Mouse (Mus musculus) stomach, embryonic 14.5 days (tissue): Measurements from ENCODE around the gene Kcnk2. TPM values are rescaled to one million over a fixed set of nuclear protein-coding genes. Genes with fewer than 3 reads are reported as not detected.

Experiments used
- ATAC-seq: fragments of 200-750 bp; cut with Nextera tagmentation; 2 replicates; pipeline ENCODE4 v1.8.0; 2017; ENCODE audit warnings: low read depth, moderate TSS enrichment; ENCODE audit not compliant: insufficient number of reproducible peaks, insufficient read depth, low FRiP score
- H3K27ac ChIP-seq: fragments of 300-500 bp; sonication (generic); 2 replicates; pipeline ENCODE4 v1.5.1; 2014; ENCODE audit warnings: mild to moderate bottlenecking, low read length, moderate library complexity, mixed read lengths
- H3K27me3 ChIP-seq: fragments of 300-500 bp; sonication (generic); 2 replicates; pipeline ENCODE4 v1.6.1; 2014; ENCODE audit warnings: low read length, control low read depth, mixed read lengths; ENCODE audit not compliant: control insufficient read depth, insufficient read depth
- H3K36me3 ChIP-seq: fragments of 300-500 bp; sonication (generic); 2 replicates; pipeline ENCODE4 v1.6.1; 2014; ENCODE audit warnings: mild to moderate bottlenecking, control low read depth, low read length, moderate library complexity, mixed read lengths; ENCODE audit not compliant: control insufficient read depth, insufficient read depth
- H3K4me1 ChIP-seq: fragments of 300-500 bp; sonication (generic); 2 replicates; pipeline ENCODE4 v1.6.1; 2014; ENCODE audit warnings: low read length, control low read depth, mixed read lengths; ENCODE audit not compliant: control insufficient read depth, insufficient read depth
- H3K4me2 ChIP-seq: fragments of 300-500 bp; sonication (generic); replicated peaks from 2 replicates; pipeline ENCODE4 v1.6.1; 2014; ENCODE audit warnings: low read depth, low read length, control low read depth
- H3K4me3 ChIP-seq: fragments of 300-500 bp; sonication (generic); 2 replicates; pipeline ENCODE4 v1.5.1; 2014; ENCODE audit warnings: low read depth, low read length, control low read depth
- H3K9ac ChIP-seq: fragments of 300-500 bp; sonication (generic); replicated peaks from 2 replicates; pipeline ENCODE4 v1.6.1; 2014; ENCODE audit warnings: low read depth, mild to moderate bottlenecking, control low read depth, low read length, moderate library complexity, mixed read lengths
- H3K9me3 ChIP-seq: fragments of 300-500 bp; sonication (generic); 2 replicates; pipeline ENCODE4 v1.6.1; 2016; ENCODE audit warnings: low read depth, low read length, control low read depth; ENCODE audit not compliant: control insufficient read depth
- WGBS: fragments of 180-500 bp; shearing (Covaris S2); extraction: QIAGEN DNeasy Blood & Tissue Kit; methylation state at CpG from one replicate; pipeline ENCODE4 v1.1.7; 2014; 5-methylcytosine and 5-hydroxymethylcytosine counted together
- polyA plus RNA-seq: library from polyadenylated mRNA; unstranded; fragments of >200 nt; fragmentation: Nextera tagmentation; extraction: Ambion mirVana; gene quantifications from 2 replicates; pipeline ENCODE4 v1.2.1, GENCODE M21; 2014

Kcnk2 gene
- polyA plus RNA-seq, 1 experiment from 2014 or later: 6.8 TPM

DNA sequence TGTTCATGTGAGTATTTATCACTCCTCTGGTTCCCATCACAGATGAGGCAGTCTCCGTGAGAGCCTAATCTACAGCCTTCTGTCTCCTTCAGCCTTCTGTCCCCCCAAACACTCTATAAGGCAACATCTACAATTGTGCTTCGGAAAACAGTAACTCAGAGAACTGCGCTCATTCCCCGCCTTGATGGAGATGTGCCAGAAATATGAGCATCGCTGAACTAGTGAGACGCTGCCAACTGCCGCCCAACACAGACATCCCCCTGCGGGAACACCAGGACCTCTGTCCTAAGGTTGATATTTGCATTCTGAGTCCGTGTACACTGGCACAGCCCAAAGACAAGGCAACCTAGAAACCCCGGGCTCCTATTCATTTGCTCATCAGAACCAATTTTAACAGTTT is 183.0 kb downstream of the Kcnk2 start:
- WGBS: 71% methylated on average over 10 of the region's 10 CpGs
- Histone ChIP-seq H3K4me1 (no peaks in the 10 kb centered on the region), H3K36me3 (no peaks in the 10 kb centered on the region), H3K9me3 (no peaks in the 10 kb centered on the region), H3K27me3 (no peaks in the 10 kb centered on the region), H3K4me3 (no peak overlapping the region), H3K9ac (no peak overlapping the region), H3K4me2 (no peak overlapping the region), H3K27ac (no peak overlapping the region)
- ATAC-seq: no peak

DNA sequence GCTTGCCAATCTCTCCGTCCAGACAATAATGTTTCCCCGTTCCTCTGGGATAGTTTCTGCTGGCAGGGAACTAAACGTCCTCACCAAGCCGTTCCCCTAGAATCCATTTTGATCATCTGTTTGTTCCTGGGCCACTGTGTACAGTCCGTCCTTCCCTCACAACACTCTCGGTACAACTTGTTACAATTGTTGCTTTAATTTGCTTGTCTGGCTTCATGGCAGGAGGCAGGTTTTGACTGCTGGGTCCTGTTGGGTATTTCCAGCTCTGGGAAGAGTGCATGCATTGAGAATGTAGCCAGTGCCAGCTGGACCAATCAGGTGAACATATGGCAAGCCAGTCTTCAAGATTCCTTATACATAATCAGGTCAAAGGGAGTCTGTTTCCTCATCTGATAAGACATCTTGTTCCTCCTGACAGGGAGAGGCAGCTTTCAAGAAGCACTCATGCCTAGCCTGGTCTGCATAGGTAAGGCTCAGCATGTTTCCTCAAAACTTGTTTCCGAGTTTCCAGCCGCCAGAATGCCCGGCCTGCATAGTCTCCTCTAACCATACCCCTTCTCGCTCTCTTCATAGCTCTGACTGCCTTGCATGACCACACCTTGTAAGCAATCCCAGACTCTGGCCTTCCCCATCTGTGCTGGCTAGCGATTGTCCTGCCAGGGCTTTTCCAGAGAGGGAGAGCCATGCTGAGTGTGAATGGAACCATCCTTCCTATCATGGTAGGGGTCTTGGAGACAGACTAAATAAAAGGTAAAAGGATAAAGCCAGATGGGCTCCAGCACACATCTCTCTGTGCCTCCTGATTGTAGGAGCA is 184.1 kb downstream of the Kcnk2 start:
- no peak overlapping the region for H3K27ac ChIP-seq
- 82% methylated on average over 11 of the region's 11 CpGs for WGBS
- H3K9me3 ChIP-seq: no peaks in the 10 kb centered on the region
- no peak overlapping the region for H3K9ac ChIP-seq
- H3K4me3 ChIP-seq: no peak overlapping the region
- no peak overlapping the region for H3K4me2 ChIP-seq
- H3K4me1 ChIP-seq: no peaks in the 10 kb centered on the region
- H3K27me3 ChIP-seq: no peaks in the 10 kb centered on the region
- no peaks in the 10 kb centered on the region for H3K36me3 ChIP-seq
- no peak for ATAC-seq

DNA sequence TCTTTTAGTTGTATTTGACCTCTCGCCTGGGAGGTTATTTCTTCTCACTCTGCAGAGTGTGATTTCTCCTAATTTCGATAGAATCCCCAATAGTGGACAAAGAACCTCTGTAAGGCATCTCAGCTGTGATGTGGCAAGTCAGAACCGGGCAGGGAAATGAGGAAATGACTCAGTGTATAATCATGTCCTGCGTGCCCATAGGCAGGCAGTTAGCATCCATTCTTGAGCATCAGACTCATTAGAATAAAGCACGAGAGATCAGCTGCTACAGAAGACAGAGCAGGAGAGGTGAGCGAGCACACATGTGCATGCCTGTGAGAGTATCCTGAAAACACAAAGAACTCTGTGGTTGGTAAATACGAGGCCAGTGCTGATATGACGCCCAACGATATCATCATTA is 186.9 kb downstream of the Kcnk2 start:
- Histone ChIP-seq H3K36me3 (no peaks in the 10 kb centered on the region), H3K4me3 (no peak overlapping the region), H3K4me1 (no peaks in the 10 kb centered on the region), H3K27me3 (no peaks in the 10 kb centered on the region), H3K9ac (no peak overlapping the region), H3K9me3 (no peaks in the 10 kb centered on the region), H3K4me2 (no peak overlapping the region), H3K27ac (no peak overlapping the region)
- 67% methylated on average over 9 of the region's 9 CpGs for WGBS
- ATAC-seq: no peak

DNA sequence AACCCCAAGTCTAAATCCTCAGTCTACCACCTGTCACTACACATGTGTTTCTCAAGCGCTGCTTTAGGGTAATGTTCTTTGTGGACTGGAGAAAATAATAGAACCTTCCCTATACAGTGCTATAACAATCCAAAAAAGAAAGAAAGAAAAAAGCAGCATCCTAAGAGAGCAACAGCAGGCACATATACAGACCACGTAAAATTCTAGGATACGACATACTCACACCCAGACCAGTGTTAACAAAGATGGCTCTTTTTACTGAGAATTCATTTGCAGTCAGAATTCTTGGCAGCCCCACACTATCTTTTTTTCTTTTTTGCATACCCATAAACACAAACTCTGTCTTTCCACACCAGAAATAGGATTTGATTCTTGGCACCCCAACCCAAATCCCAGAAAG is 187.6 kb downstream of the Kcnk2 start:
- H3K4me1 ChIP-seq: no peaks in the 10 kb centered on the region
- no peaks in the 10 kb centered on the region for H3K36me3 ChIP-seq
- ATAC-seq: no peak
- no peaks in the 10 kb centered on the region for H3K9me3 ChIP-seq
- H3K4me3 ChIP-seq: no peak overlapping the region
- WGBS: 85% methylated on average over 3 of the region's 3 CpGs
- H3K4me2 ChIP-seq: no peak overlapping the region
- H3K27ac ChIP-seq: no peak overlapping the region
- no peak overlapping the region for H3K9ac ChIP-seq
- H3K27me3 ChIP-seq: no peaks in the 10 kb centered on the region

DNA sequence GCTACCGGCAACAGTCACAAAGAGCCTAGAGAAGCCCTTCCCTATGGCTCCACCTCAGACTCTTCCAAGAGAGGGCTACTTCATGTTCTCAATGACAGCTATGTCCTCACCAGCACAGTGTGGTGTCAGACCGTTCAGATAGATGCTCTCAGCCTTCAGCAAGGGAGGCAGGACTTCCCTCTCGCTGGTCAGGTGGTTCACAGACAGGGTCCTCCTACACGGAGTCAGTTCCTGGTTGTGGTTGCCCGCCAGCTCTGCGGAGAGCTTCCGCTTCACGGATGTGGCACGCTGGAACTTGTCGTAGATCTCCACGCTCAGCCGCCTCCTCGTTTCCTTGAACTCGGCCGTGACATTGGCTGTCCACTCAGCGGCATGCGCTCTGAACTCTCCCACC is 192.4 kb downstream of the Kcnk2 start:
- H3K9me3 ChIP-seq: no peaks in the 10 kb centered on the region
- no peaks in the 10 kb centered on the region for H3K36me3 ChIP-seq
- no peaks in the 10 kb centered on the region for H3K4me1 ChIP-seq
- no peak for ATAC-seq
- no peak overlapping the region for H3K9ac ChIP-seq
- H3K4me3 ChIP-seq: no peak overlapping the region
- 92% methylated on average over 17 of the region's 17 CpGs for WGBS
- H3K4me2 ChIP-seq: no peak overlapping the region
- no peaks in the 10 kb centered on the region for H3K27me3 ChIP-seq
- no peak overlapping the region for H3K27ac ChIP-seq

DNA sequence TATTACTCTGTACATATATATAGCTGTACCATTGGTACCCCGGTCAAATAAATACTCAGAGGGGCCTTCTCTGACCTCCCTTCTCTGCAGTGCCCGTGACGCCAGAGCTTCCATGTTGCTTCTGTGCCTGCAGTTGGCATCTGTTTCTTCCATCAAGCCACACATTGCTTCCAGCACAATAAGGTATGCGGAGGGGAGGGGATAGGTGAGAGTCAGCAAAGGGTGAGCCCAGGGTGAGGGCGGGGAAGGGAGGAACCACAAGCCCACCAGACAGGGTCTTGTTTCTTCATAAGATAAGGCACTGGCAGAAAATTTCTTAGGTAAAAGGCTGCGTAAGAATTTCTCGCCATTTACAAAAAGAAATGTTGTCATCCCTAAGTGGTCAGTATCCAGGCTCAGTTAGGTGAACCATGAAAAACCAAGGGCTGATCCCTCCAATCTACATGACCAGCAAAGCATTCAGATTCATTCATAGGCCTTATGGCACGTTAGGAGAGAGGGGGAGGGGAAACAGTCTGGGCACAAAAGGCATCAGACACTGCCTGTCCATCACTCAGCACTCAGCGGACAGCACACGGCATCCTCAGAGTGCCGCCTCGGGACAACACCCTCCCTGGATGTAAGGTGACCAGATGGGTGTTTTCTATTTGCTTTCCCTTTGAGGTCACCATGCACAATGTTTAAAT is 192.9 kb downstream of the Kcnk2 start:
- no peaks in the 10 kb centered on the region for H3K36me3 ChIP-seq
- WGBS: 77% methylated on average over 12 of the region's 12 CpGs
- no peak for ATAC-seq
- H3K4me1 ChIP-seq: no peaks in the 10 kb centered on the region
- no peaks in the 10 kb centered on the region for H3K27me3 ChIP-seq
- H3K27ac ChIP-seq: no peak overlapping the region
- no peak overlapping the region for H3K9ac ChIP-seq
- H3K4me3 ChIP-seq: no peak overlapping the region
- H3K9me3 ChIP-seq: no peaks in the 10 kb centered on the region
- no peak overlapping the region for H3K4me2 ChIP-seq

DNA sequence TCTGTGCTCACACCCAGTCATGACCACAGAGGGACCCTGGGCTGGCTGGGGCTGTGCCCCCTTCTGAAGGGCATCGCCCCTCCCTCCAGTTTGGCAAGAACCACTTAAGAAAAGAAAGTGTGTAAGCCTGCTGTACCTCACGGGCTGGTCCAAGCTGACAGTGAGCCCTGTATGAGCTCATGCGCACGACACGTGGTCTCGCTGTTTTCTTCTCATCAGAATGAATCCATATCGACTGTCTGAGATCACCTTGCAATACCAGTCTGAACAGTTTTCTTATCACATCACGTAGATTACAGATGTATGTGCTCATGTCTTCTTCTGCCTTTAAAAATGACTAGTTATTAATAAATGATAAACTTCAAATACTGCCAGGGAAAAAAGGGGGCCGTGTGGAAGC is 193.5 kb downstream of the Kcnk2 start:
- Histone ChIP-seq H3K27me3 (no peaks in the 10 kb centered on the region), H3K4me2 (no peak overlapping the region), H3K4me1 (no peaks in the 10 kb centered on the region), H3K4me3 (no peak overlapping the region), H3K36me3 (no peaks in the 10 kb centered on the region), H3K27ac (no peak overlapping the region), H3K9ac (no peak overlapping the region), H3K9me3 (no peaks in the 10 kb centered on the region)
- no peak for ATAC-seq
- 74% methylated on average over 9 of the region's 9 CpGs for WGBS

DNA sequence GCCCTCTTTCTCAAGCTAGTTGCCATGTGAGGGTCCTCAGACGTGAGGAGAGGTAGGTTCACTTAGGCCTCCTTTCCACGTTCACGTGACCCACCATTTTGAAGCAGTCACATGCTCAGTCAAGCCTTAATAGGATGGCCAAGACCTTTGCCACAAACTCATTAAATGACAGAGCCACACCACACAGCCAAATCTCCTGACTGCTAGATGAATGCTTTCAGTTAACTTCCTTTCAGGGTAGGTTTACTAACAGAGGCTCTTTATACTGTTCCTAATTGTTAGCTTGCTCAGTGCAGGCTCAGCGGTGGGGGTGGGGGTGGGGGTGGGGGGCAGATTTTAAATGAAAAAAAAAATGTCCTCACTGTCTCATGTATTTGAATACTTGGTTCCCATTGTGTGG is 206.3 kb downstream of the Kcnk2 start:
- no peak overlapping the region for H3K4me3 ChIP-seq
- H3K27me3 ChIP-seq: no peaks in the 10 kb centered on the region
- H3K36me3 ChIP-seq: no peaks in the 10 kb centered on the region
- no peak overlapping the region for H3K9ac ChIP-seq
- no peak overlapping the region for H3K4me2 ChIP-seq
- WGBS: 77% methylated on average over 4 of the region's 4 CpGs
- no peak overlapping the region for H3K27ac ChIP-seq
- H3K9me3 ChIP-seq: no peaks in the 10 kb centered on the region
- no peaks in the 10 kb centered on the region for H3K4me1 ChIP-seq
- no peak for ATAC-seq
